Mouse (Mus musculus) bone marrow macrophage, adult 2 months (primary cell): ENCODE measurements at regions not wholly inside any gene's neighbourhood (a gene's known extent, or its start where the extent isn't known, plus 50 kb on each side); places are given as distances from the start of the nearest gene placed in this dataset.

Experiments used
- H3K27ac ChIP-seq: 2 replicates; pipeline ENCODE4 v1.5.1; 2012; ENCODE audit warnings: low read depth, low read length; ENCODE audit not compliant: insufficient read depth
- H3K4me1 ChIP-seq: 2 replicates; pipeline ENCODE4 v1.6.1; 2012; ENCODE audit warnings: low read length; ENCODE audit not compliant: control insufficient read depth, insufficient read depth
- H3K4me3 ChIP-seq: 2 replicates; pipeline ENCODE4 v1.5.1; 2012; ENCODE audit warnings: mild to moderate bottlenecking, low read length, moderate library complexity; ENCODE audit not compliant: insufficient read depth
- CTCF ChIP-seq: IDR thresholded peaks from 2 replicates; pipeline ENCODE4 v1.5.1; 2012; ENCODE audit warnings: low read depth, mild to moderate bottlenecking, low read length, moderate library complexity
- POLR2A ChIP-seq: IDR thresholded peaks from 2 replicates; pipeline ENCODE4 v1.6.1; 2012; ENCODE audit warnings: mild to moderate bottlenecking, low read depth, low read length, borderline replicate concordance

DNA sequence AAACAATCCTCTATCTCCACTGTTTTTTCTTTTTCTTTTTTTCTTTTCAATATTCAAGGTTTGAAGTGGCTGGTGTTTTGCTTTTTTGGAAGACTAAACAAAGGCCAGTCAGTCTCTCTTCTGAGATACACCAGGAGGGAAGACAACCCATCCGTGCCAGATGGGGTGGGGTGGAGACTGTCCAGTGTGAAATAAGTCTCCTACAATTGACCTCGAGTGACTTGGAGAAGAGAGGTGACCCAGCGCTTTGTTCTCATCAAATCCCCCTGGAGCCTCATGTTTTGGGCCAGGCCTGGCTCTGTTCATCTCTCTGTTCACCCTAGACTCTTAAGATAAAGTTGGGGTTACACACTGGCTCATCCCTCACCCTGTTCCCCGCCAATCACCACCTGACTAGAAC lies 169.2 kb upstream of the Tbca start:
- H3K27ac ChIP-seq, result no peak overlapping the region
- H3K4me3 ChIP-seq, result no peak overlapping the region
- TF ChIP-seq POLR2A, result no peak
- no peak for TF ChIP-seq CTCF
- no peaks in the 10 kb centered on the region for H3K4me1 ChIP-seq

- TF ChIP-seq POLR2A (no peak), CTCF (no peak)
- Histone ChIP-seq H3K27ac (no peak overlapping the region), H3K4me3 (no peak overlapping the region), H3K4me1 (no peaks in the 10 kb centered on the region)
Measured at GRCm38 (mm10) chr13:94630055-94630454, 158.7 kb upstream of the Tbca start.

- H3K4me3 ChIP-seq, result no peak overlapping the region
- H3K4me1 ChIP-seq, result no peaks in the 10 kb centered on the region
- no peak overlapping the region for H3K27ac ChIP-seq
- TF ChIP-seq POLR2A (no peak), CTCF (no peak)
Measured at GRCm38 (mm10) chr13:94630685-94631084, 158.0 kb upstream of the Tbca start.

DNA sequence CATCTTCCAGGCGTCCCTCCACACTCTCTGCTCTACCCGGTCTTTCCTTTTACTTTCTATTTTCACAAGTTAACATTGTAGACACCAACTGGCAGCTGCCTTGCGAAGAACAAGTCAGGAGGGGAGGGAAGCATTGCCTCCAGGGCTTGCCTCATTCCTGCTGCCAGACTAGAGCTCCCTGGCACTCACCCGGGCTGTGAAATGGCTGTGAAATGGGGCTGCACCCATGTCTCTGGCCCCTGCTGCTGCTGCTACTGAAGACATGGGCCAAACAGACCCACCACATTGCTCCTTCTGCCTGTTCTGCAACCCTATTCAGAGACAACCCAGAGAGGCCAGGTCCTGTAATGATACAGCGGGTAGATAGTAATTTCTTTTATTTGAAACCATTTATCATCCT lies 156.0 kb upstream of the Tbca start:
- Histone ChIP-seq H3K4me1 (no peaks in the 10 kb centered on the region), H3K4me3 (no peak overlapping the region), H3K27ac (no peak overlapping the region)
- TF ChIP-seq CTCF, result no peak
- no peak for TF ChIP-seq POLR2A

DNA sequence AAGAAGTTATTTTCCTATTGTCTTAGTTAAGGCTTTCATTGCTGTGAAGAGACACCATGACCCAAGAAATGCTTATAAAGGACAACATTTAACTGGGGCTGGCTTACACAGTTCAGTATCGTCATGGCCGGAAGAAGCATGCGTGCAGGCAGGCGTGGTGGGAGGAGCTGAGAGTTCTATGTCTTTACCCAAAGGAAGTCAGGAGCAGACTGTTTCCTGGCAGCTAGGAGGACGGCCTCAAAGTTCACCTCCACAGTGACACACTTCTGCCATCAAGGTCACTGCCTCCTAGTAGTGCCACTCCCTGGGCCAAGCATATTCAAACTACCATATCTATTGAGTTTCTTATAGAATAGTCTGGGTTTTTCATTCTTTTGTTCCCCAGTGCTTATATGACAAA lies 148.4 kb upstream of the Tbca start:
- no peak for TF ChIP-seq POLR2A
- TF ChIP-seq CTCF, result no peak
- H3K4me3 ChIP-seq, result no peak overlapping the region
- H3K27ac ChIP-seq, result no peak overlapping the region
- H3K4me1 ChIP-seq, result no peaks in the 10 kb centered on the region

GRCm38 (mm10) chr13:94645241-94646206 lies 143.2 kb upstream of the Tbca start:
- TF ChIP-seq POLR2A, result no peak
- TF ChIP-seq CTCF, result no peak
- Histone ChIP-seq H3K4me3 (no peak overlapping the region), H3K4me1 (no peaks in the 10 kb centered on the region), H3K27ac (no peak overlapping the region)

DNA sequence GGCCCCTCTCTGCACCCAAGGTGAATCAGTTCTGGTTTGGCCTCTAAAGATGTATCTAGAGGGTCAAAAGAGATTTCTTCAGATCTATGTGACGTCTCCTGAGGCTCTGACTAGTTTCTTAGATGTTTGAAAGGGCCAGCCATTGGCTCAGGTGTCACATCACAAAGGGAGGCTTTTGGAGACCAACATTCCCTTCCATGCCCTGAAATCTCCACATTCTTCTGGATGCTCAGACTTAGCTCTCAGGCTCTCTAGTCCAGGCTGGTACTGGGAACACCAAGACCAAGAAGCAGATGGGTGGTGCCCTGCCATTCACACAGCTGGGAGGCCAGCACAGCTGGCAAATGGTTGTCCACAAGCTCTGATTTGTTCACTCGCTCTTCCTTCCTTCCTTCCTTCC lies 142.4 kb upstream of the Tbca start:
- TF ChIP-seq POLR2A (no peak), CTCF (no peak)
- H3K4me3 ChIP-seq, result no peak overlapping the region
- no peak overlapping the region for H3K27ac ChIP-seq
- no peaks in the 10 kb centered on the region for H3K4me1 ChIP-seq

GRCm38 (mm10) chr13:94646781-94647555 lies 141.7 kb upstream of the Tbca start:
- H3K27ac ChIP-seq, result no peak overlapping the region
- TF ChIP-seq POLR2A (no peak), CTCF (no peak)
- H3K4me1 ChIP-seq, result no peaks in the 10 kb centered on the region
- H3K4me3 ChIP-seq, result no peak overlapping the region

GRCm38 (mm10) chr13:94647566-94647965 lies 141.1 kb upstream of the Tbca start:
- TF ChIP-seq POLR2A (no peak), CTCF (no peak)
- H3K27ac ChIP-seq, result no peak overlapping the region
- H3K4me1 ChIP-seq, result no peaks in the 10 kb centered on the region
- H3K4me3 ChIP-seq, result no peak overlapping the region

- TF ChIP-seq POLR2A, result no peak
- Histone ChIP-seq H3K4me1 (no peaks in the 10 kb centered on the region), H3K4me3 (no peak overlapping the region), H3K27ac (no peak overlapping the region)
Measured at GRCm38 (mm10) chr13:94650951-94651350, 137.8 kb upstream of the Tbca start.
